Mouse (Mus musculus) cerebellum, postnatal 4 days (tissue): ENCODE results near the gene Syne2.
A peak's percentile ranks its signal among the peaks of the same experiment; 100 is the strongest.
"Not testable (repeated sequence)": the region's sequence is repeated elsewhere in the genome, so short reads cannot be mapped to it uniquely, and the experiment has no call there.

Source experiments
- DNase-seq, 2 experiments: peaks; one replicate each; pipeline ENCODE4 v3.0.0; 2022; ENCODE audit warnings: low spot score in 2 of 2, mixed read lengths in 1 of 2

Syne2 gene

GRCm38 (mm10) chr12:76095117-76096035, 277.4 kb downstream of the Syne2 start:
- no peak for DNase-seq

GRCm38 (mm10) chr12:76102621-76103020, 284.7 kb downstream of the Syne2 start:
- peak in 1 of 2 experiments; percentile 25 for DNase-seq

GRCm38 (mm10) chr12:76104596-76105351, 286.8 kb downstream of the Syne2 start:
- DNase-seq: no peak

- peak in 1 of 2 experiments; percentile 69 for DNase-seq
These were observed 291.9 kb downstream of the Syne2 start for GRCm38 (mm10) chr12:76109646-76110405.

GRCm38 (mm10) chr12:76111046-76111445, 293.1 kb downstream of the Syne2 start:
- DNase-seq: no peak

- DNase-seq: no peak
These were observed 298.6 kb downstream of the Syne2 start for GRCm38 (mm10) chr12:76116577-76116976.

GRCm38 (mm10) chr12:76117632-76118153, 299.8 kb downstream of the Syne2 start:
- DNase-seq: no peak

- DNase-seq: no peak
These were observed 305.3 kb downstream of the Syne2 start for GRCm38 (mm10) chr12:76123223-76123622.

GRCm38 (mm10) chr12:76128306-76128705, 310.4 kb downstream of the Syne2 start:
- no peak for DNase-seq

GRCm38 (mm10) chr12:76128831-76129230, 310.9 kb downstream of the Syne2 start:
- DNase-seq: peak in 1 of 2 experiments; percentile 34

GRCm38 (mm10) chr12:76130281-76130680, 312.3 kb downstream of the Syne2 start:
- peak in 1 of 2 experiments; percentile 48 for DNase-seq

- DNase-seq: no peak
These were observed 313.0 kb downstream of the Syne2 start for GRCm38 (mm10) chr12:76130891-76131290.

GRCm38 (mm10) chr12:76132591-76132990, 314.7 kb downstream of the Syne2 start:
- DNase-seq: no peak

- not testable (repeated sequence) for DNase-seq
These were observed 315.1 kb downstream of the Syne2 start for GRCm38 (mm10) chr12:76133081-76133480.

GRCm38 (mm10) chr12:76136701-76137100, 318.8 kb downstream of the Syne2 start:
- no peak for DNase-seq

- DNase-seq: peak in 1 of 2 experiments; percentile 19
These were observed 334.5 kb downstream of the Syne2 start for GRCm38 (mm10) chr12:76152389-76152788.
